Mouse (Mus musculus) gastrocnemius, postnatal 4 days (tissue): ENCODE results near the gene Otx2. TPM values are rescaled to one million over a fixed set of nuclear protein-coding genes. Genes with fewer than 3 reads are reported as not detected.
"Not testable (repeated sequence)": the region's sequence is repeated elsewhere in the genome, so short reads cannot be mapped to it uniquely, and the experiment has no call there.

ENCODE experiments used
- DNase-seq, 2 experiments: peaks; one replicate each; pipeline ENCODE4 v3.0.0; 2021 to 2022; ENCODE audit warnings: low spot score in 2 of 2, mixed read lengths in 2 of 2
- total RNA-seq, 2 experiments: library from RNA; stranded (reverse); gene quantifications; 2 replicates each; pipeline ENCODE4 v1.2.3; 2021

The Otx2 gene
- total RNA-seq, 2 experiments from 2014 or later: not detected

DNA sequence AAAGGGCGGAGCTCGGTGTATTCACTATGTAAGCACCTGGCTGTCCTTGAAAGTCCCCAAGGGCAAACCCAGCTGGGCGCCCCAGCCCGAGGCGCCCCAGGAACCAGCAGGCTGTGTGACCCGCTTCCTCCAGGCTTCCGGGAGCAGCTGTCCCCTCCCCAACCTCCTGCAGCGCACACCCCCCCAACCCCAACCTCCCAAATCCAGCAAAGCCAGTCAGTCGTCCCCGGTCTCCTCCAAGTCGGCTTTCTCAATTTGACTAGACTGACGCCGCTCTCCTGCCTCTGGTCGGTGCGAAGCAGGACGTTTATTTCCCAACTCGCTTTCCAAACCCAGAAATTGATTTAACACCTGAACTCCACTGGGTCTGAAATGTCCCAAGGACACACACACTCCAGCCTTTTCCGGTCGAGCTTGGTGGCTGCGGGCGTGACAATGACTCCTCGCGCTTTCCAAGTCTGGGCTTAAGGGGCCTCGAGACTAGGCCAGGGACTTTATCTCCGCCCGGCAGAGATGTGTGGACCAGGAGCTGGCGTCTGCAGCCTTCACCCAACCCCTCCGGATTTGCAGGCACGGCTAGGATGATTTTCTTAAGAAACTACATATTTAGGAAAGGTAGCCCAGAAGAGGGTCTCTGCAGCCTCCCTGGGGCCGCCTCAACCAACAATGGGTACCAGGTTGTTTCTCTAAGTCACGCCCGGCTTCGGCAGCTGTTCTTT lies 18.4 kb downstream of the Otx2 start:
- DNase-seq: no peak

DNA sequence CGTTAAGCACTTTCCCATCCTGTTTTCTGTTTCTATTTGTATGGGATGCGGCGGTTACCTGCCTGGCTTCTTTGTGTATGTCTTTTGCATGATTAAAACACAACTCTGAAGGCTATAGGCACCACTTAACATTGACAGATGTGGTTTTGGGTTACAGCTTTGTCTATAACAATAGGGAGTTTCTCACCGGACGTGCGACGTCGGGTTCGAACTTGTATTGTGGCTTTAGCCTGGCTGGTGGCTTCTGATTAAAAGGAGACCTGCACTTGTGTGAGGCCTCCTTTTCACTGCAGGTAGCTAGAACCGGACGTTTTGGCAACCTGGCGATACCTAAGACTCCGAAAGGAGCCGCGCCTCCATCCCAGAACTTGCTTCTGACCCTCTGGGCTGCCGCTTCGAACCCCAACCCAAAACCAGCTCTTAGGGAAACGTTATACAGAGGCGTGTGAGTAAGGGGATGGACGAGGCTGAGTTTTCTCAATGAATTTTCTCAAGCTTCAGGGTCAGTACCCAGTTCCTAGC lies 19.0 kb downstream of the Otx2 start:
- DNase-seq: no peak

DNA sequence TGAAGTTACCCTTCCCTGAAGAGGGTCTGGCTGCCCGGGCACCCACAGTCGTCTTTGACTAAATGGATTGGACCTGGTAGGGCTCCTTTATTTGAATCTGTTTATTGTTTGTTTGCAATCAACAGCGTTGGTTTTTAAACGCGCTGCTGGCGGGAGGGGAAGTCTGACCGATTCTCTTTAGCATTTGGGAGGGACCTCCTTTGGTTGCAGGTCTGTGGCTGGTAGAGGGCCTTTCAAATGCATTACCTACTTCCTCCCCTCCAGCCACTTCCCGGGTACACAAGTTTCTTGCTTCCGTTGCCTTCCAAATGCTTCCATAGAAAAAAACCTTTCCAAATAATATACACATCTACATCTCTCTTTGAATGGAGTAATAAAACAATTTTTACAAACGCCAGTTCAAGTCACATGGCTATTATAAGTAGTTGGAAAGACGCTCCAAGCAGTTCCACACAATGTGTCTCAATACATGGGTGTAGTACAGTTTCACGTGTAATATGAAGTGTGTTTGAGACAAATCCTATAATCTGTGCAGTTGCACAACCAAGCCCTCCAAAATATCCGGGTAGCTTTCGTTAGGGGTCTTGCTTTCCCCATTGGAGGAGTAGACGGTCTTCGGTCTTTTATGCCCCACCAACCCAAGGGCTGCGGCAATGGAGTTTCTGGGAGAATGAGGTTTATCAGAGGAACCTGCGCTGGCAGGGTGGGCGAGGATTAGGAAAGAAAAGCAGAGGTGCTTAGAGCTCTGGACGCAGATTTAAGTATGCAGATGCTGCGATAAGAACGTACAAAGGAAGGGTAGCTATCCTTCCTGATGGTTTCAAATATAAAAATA lies 19.7 kb downstream of the Otx2 start:
- no peak for DNase-seq

DNA sequence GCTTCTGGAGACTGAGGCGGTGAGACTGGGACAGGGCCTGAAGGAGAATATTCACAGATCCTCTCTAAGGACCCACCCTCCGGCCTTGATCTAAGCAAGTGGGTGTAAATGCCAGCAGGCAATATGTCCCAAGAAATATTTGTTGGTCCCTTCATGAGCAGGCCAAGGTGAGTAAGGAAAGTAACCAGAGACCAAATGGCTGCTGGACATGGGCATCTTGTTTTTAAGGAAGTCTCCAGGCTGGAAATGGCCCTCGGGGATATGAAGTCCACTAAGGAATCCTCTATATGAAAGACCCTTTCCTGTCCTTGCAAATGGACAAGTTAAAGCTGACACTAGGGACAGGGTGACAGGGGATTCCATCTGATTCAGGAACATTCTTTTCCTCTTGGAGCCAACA lies 20.5 kb downstream of the Otx2 start:
- DNase-seq: no peak

DNA sequence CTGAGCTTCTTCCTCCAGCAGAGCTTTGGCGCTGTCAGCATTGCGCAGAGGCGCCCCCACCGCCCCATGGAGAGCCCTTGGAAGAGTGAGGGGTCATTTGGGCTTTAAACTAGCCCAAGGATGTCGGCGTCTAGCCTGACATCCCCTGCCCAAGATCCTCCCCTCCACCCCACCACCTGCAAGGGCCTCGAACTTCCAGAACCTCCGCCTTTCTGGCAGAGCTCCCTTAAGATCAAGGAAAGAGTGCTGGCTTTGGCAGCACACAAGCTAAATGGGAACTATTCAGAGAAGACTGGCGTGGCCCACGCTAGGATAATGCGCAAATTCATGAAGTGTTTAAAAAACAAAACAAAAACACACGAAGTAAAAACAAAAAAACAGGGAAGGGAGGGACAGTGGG lies 21.4 kb downstream of the Otx2 start:
- no peak for DNase-seq

DNA sequence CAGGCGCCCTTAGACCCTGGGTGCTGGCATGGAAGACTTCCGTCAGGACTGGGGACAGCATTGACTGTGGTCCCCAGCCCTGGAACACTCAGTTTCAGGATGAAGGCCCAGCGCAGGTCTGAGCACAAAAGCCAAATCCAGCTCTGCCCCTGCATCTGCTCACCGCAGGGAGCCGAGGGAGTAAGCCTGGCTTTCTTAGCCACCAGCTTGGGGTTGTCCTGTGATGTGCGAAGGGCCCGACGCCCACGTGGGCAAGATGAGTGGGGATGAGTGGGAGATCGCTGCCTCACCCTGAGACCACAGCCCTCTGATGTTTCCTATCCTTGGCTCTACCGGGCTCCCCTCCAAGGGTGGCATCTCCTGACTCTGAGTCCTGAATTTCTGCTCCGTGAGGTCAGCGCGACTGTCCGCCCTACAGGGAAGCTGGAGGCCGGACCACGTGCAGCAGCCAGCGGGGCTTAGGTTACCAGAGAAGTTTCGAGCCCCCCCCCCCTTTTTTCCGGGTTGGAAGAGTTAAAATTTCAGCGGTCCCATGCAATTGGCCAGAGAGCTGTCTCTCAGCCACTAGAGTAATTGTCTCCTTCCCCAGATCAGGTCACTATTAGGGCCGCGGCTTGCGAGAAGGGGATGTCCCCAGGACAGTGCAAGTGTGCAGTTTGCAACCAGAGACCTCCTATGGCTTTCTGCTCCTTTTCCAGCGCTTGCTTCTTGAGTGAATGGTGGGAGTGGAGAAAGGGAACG lies 22.0 kb downstream of the Otx2 start:
- DNase-seq: no peak

DNA sequence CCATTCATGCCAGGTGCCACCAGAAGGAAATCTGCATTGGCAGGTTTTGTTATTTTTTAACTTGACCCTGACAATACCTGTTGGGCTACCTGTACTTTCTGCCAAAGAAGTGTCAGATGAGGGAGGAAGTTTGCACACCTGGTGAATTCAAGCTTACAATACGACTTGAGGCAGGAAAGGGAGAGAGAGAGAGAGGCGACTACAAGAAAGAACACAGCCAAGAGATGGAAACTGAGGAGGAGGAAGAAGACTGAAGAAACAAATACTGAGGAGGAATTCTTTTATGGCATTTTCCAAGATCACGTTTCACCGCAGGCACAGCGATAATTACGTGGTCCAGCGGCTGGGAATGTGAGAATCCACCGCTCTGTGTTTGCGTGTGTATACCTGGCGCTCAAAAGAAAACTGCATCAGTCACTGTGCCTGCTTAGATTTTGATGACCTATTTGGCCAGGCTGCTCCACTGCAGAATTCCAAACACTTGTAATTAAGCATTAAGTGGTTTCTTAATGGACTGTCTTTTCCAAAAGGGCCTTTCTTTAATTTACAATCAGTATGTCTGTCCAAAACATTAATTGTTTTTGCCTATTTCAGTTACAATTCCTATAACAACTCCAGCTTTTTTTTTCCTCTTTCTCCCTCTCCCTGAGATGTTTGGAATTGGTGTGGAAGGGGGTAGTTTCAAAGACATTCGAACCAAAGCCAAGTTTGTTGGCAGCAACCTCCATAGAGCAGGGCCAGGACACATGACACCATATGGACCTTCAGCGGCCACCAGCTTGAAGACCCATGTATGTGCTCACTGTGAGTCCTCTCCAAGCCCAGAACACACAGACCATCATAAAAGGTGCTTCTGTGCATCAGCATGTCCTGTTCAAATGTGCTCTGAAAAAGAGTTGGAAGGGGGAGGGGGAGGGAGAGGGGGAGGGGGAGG lies 31.9 kb downstream of the Otx2 start:
- DNase-seq: no peak

DNA sequence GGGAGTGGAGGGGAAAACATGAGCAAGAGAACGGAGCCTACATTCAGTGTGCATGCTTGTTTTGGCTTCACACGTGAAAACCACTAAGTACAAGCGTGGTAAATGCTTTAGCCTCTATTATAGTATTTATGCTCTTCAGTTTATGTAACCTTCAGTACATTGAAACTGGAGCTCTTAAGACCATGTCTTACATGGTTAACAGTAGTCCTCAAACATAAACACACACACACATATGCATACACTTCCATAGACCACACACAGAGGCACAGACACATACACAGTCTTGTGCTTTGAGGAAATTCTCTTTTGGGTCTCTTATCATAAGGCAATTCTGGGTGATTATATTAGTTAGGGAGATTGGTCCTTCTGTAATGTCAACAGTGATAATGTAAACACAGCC lies 40.5 kb downstream of the Otx2 start:
- DNase-seq: no peak

DNA sequence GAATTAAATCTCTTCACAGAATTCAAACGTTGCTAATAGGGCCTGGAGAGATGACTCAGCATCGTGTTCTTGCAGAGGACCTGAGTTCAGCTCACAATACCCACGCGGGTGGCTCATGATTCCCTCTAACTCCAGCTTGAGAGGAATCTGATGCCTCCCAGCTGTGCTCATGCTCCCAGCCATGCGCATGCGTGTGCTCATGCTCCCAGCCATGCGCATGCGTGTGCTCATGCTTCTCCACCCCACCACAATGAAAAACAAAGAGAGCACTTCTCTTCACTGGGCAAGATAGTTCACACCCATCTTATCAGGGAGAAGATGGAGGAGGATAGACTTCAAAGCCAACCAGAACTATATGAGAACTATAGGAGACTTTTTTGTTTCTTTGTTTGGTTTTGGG lies 41.3 kb downstream of the Otx2 start:
- no peak for DNase-seq

DNA sequence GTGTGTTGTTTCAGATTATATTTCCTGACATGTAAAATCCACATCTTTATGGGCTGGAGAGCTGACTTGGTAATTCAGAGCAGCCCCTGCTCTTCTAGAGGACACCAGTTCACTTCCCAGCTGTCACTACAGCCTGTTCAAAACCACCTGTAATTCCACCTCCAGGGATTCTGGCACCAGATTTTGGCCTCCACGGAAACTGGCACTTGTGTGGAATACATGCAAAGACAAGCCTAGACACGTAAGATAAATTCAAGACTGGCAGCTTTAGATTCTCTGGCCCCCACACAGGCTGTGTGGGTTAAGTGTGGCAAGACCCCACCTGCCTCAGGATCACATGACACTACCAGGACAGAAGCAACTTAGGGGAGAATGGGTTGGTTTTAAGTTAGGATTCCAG lies 42.1 kb downstream of the Otx2 start:
- DNase-seq: no peak

DNA sequence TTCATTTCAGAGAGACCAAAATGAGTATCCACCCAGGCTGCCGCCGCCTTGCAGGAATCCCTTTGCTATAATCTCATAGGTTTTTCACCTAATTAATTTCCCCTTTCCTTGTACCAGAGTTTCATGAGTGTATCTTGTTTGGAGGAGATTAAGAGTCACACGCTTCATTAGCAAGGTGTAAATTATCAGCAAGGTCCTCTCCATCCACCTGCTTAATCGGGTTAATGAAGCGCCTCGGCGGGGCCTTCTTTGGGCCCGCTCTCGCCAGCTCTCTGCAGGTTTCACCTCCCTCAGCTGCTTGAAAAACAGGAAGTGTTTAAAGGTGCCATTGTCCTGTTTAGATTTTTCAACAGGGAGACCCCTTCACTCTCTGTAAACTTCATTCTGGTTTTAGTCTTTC lies 44.2 kb downstream of the Otx2 start:
- no peak for DNase-seq

DNA sequence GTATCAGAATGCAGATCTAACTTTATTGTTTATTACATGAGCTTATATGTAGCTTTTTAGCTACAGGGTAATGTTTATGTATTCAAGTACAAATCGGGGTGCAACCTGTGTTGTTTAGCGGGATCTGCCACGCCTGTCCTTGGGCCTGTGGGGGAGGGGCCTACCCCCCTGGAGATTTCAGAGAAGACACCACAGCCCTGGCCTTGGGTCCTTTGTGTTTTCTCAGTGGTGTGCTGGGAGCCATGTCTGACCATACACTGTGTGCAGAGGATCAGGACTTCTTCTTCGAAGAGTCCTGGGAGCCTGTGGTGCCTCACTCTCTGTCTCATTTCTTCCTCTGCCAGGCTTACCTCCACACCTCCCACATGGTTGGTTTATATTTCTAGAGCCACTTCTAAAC lies 47.3 kb downstream of the Otx2 start:
- no peak for DNase-seq

DNA sequence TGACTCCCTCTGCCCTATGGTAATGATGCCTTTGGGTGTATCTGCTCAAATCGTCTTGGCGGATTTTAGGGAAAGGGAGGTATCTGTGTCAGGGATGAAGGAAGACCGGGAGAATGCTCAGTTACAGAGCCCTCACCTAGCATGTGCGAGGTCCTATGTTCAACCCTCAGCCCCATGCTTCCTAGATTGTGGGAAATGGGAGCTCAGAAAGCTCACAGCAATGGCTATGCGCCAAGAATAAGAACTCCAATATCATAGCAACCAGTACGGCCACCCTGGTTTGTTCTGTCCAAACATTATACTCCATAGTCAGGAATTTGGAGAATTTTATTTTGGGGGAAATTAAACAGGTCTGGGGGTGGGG lies 48.3 kb downstream of the Otx2 start:
- DNase-seq: no peak

DNA sequence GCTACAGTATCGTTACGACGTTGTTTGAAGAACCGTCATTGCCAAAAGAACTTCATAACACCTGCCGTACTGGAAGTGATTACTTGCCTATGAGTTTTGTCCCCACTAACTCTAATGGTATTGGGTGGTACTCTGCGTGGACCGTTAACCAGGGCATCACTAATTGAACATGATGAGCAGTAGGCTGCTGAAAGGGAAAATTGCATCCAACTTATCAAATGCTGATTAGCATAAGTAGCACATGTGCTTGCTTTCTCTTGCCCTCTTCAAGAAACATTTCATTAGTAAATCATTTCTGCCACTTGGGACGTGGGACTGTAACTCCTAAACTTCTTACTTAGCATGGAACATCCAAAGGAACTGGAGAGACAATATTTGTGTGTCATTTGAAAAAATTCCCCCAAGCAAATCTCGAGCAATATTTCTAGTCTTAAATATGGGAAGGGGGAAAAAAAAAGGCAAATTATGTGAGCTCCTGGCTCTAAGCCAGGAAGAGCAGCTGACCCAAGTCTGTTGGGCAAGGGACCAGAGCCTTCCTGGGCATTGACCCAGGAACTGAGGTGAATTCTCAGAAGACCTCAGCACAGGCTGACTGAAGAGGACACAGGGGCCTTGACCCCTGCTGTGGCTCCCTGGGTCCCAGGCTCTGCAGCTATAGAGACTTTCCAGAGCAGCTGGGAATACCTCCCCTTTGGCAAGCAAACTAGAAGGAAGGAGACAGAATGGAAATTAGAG lies 48.9 kb downstream of the Otx2 start:
- DNase-seq: peak in 1 of 2 experiments; percentile 33

DNA sequence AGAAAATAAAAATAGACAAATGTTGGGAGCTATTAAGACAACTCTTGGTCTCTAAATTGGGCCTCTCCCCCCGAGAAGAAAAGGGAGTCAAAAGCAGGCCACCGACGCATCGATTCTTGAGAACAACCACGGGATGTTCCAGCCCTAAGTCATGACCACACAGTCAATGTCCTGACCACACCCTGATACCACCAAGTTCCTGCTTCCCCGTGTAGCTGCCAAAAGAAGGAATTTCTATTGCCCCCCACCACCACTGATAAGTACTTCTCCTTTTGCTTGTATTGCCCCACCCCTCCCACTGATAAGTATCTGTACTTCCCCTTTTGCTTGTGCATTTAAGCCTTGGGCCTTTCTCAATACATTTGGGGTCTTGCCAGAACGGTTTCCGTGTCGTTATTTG lies 50.9 kb downstream of the Otx2 start:
- DNase-seq: not testable (repeated sequence)

DNA sequence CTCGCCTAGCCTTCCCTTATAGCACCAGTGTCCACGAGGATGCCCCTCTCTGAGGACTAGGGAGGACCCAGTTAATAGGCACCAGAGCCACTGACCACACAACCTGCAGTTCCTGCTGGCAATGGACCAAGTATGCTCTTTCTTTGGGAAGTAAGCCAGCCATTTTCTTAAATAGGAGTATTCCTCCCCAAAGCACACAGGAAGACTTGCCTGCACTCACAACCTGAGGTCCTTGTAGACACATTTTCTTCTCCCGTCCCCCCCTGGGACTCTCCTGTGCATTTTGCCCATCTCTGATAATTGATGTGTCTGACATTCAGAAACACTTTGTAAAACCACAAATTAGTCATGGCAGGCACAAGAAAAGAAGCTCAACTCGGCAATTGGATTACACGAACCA lies 57.3 kb downstream of the Otx2 start:
- DNase-seq: no peak

DNA sequence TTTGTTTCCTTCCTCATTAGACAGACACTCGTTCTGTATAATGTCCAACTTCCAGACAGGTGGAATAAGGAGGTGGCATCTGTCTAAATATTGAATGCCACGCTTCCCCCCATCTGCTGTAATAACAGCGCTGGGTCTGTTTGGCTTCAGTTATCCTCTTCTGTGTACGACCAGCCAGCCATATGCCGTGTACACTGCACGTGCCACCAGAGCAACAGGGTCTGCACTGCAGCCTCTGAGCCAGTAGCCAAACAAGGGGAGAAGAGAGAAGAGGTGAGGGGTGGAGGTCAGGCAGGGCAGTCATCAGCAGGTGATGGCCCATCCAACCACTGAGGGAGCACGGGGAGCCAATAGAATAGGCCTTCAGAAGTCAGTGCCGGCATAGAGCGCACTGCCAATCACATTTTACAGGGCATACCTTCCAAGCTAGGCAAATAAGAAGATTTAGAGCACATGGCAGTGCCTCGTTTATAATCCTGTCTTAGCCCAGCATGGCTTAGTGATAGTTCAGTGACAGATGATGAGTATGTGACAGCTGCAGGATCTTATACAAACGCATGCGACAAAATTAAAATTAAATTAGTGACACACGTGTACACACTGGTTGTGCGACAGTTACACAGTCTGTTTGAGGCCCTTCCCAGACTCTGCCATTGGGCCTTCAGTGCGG lies 64.8 kb downstream of the Otx2 start:
- no peak for DNase-seq
